ENCODE assay signal across 9 mouse cellular contexts in the genomic region with DNA sequence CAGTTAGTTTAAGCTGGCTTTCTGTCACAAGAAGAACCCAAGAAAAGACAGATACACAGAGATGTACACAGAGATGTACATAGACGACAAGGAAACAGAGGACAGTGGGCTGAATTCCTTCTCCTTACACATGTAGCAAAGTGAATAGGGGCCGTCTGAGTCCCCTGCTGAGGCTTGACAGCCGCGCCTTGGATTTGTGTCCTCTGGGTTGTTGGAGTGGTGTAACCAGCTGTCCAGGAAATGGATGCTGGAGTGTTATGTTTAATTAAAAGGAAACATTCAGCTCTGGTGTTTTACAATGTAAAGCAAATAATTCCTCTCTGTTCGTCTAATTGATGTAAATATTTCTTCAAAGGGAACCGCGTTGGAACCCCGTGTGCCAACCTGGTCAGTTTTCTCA. TPM values are rescaled to one million over a fixed set of nuclear protein-coding genes. Genes with fewer than 3 reads are reported as not detected.
DNase-seq lines count a peak whose midpoint lies in the region; ATAC-seq and TF ChIP-seq lines count a peak whose summit lies in the region.
"Had no signal": no experiment of that assay in that cellular context is flagged by ENCODE, and none has a peak within 500 bp of the region (broad histone marks: within the 10 kb centered on the region; RNA-seq: fewer than 3 reads in every experiment).

No protein-coding gene starts in this region.

- peak overlapping the region; percentile 71 for H3K4me3 ChIP-seq in erythroblast, embryonic 14.5 days (replicated peaks)
- H3K4me3 ChIP-seq in testis, adult 2 months (ENCODE audit: control insufficient read depth, low read depth, low read length) = peak overlapping the region; percentile 96
- H3K4me3 ChIP-seq in liver, embryonic 12.5 days = peak overlapping the region; percentile 68

- TF ChIP-seq CTCF in testis, adult 2 months (IDR thresholded peaks at IDR 0.05; ENCODE audit: control insufficient read depth, insufficient read depth, insufficient replicate concordance, low read depth, low read length) = no peak

- H3K27ac ChIP-seq in testis, adult 2 months (ENCODE audit: control insufficient read depth, insufficient read depth, low read depth, low read length) = no peak overlapping the region
- no peak overlapping the region for H3K27ac ChIP-seq in liver, embryonic 12.5 days

- 14% methylated on average over 8 of the region's 8 CpGs for WGBS in liver, embryonic 12.5 days (ENCODE audit: insufficient replicate concordance)

- no peak for ATAC-seq in erythroblast, adult 5-6 weeks (replicated peaks; ENCODE audit: low FRiP score, poor library complexity, severe bottlenecking)
- no peak for ATAC-seq in liver, embryonic 12.5 days

- peaks cover 21% of the 10 kb centered on the region for H3K4me1 ChIP-seq in erythroblast, embryonic 14.5 days (ENCODE audit: control insufficient read depth)
- peaks cover 29% of the 10 kb centered on the region for H3K4me1 ChIP-seq in testis, adult 2 months (ENCODE audit: control insufficient read depth, insufficient read depth, low read length)
- H3K4me1 ChIP-seq in liver, embryonic 12.5 days = peaks cover 80% of the 10 kb centered on the region

- peaks cover 3% of the 10 kb centered on the region; the same call in 1 of the 2 replicates for H3K9me3 ChIP-seq in erythroblast, embryonic 14.5 days (ENCODE audit: control insufficient read depth, low read length)
- H3K9me3 ChIP-seq in liver, embryonic 12.5 days (replicated peaks) = no peaks in the 10 kb centered on the region

- peaks cover 85% of the 10 kb centered on the region for H3K27me3 ChIP-seq in erythroblast, embryonic 14.5 days (ENCODE audit: control insufficient read depth)
- H3K27me3 ChIP-seq in testis, adult 2 months (ENCODE audit: control insufficient read depth, insufficient read depth, low read length) = no peaks in the 10 kb centered on the region
- H3K27me3 ChIP-seq in liver, embryonic 12.5 days (replicated peaks) = peaks cover 80% of the 10 kb centered on the region

- H3K9ac ChIP-seq in liver, embryonic 12.5 days = peak overlapping the region; percentile 68; the same call in 1 of the 2 replicates

- H3K36me3 ChIP-seq in erythroblast, embryonic 14.5 days (ENCODE audit: control insufficient read depth) = no peaks in the 10 kb centered on the region
- H3K36me3 ChIP-seq in testis, adult 2 months (ENCODE audit: control insufficient read depth, insufficient read depth, low read length) = no peaks in the 10 kb centered on the region
- H3K36me3 ChIP-seq in liver, embryonic 12.5 days = no peaks in the 10 kb centered on the region

- DNase-seq in testis, postnatal 14 days (ENCODE audit: low spot score) = no peak
- no peak for DNase-seq in ovary, adult 18-20 months (ENCODE audit: low spot score)
- DNase-seq in MN1 (ENCODE audit: low spot score) = no peak
- DNase-seq in right cerebral cortex, postnatal 4 days = no peak
- DNase-seq: embryo, embryonic 11 days had no signal

- no peak for TF ChIP-seq POLR2A in testis, adult 2 months (IDR thresholded peaks at IDR 0.05; ENCODE audit: control insufficient read depth, low read depth, low read length)

- H3K4me2 ChIP-seq in liver, embryonic 12.5 days = peak overlapping the region; percentile 97

RNA-seq across cellular contexts. Expression of gene Baiap2, which starts 0.8 kb away (rescaled TPM):
- 0.14 and 0.18 TPM in 2 replicates for polyA plus RNA-seq in erythroblast, embryonic 14.5 days (2012)
- total RNA-seq in erythroblast, adult 5-6 weeks (2015; ENCODE audit: low replicate concordance) = 0.42 and 3.5 TPM in 2 replicates
- total RNA-seq in erythroblast, adult 5-6 weeks (2017; ENCODE audit: low replicate concordance) = 1.6 and 2.5 TPM in 2 replicates
- 151 and 183 TPM in 2 replicates for polyA plus RNA-seq in testis, adult 2 months (2012; rRNA removed)
- 6.2 and 7.0 TPM in 2 replicates for polyA plus RNA-seq in liver, embryonic 12.5 days (2016; fragmentation: Nextera tagmentation; extraction: Ambion mirVana)

RNA-seq across cellular contexts. Expression of gene Chmp6, which starts 28.6 kb away (rescaled TPM):
- 2.7 and 3.0 TPM in 2 replicates for polyA plus RNA-seq in erythroblast, embryonic 14.5 days (2012)
- total RNA-seq in erythroblast, adult 5-6 weeks (2015; ENCODE audit: low replicate concordance) = 5.9 and 7.7 TPM in 2 replicates
- 3.5 and 6.7 TPM in 2 replicates for total RNA-seq in erythroblast, adult 5-6 weeks (2017; ENCODE audit: low replicate concordance)
- 47.8 and 53.8 TPM in 2 replicates for polyA plus RNA-seq in testis, adult 2 months (2012; rRNA removed)
- 45.9 and 48.6 TPM in 2 replicates for polyA plus RNA-seq in liver, embryonic 12.5 days (2016; fragmentation: Nextera tagmentation; extraction: Ambion mirVana)

Comparison
In these comparisons a context has a peak if more than half of its experiments do, and no peak if none do; other contexts are left out.
1. RNA of gene Baiap2, which starts 0.8 kb away (polyA plus RNA-seq): 151 to 183 TPM in testis, adult 2 months; 6.2 to 7.0 TPM in liver, embryonic 12.5 days and 0.14 to 0.18 TPM in erythroblast, embryonic 14.5 days; every median in the first group is over 10 times any median in the second.
2. RNA of gene Chmp6, which starts 28.6 kb away (polyA plus RNA-seq): 45.9 to 48.6 TPM in liver, embryonic 12.5 days and 47.8 to 53.8 TPM in testis, adult 2 months; 2.7 to 3.0 TPM in erythroblast, embryonic 14.5 days; every median in the first group is over 10 times any median in the second.
3. Peak in every context shown above with its lines, with median percentiles within 50 percentile points of each other: H3K4me3 ChIP-seq.